ENCODE assay signal across 8 mouse cellular contexts in genomic region chr9:111272356-111272755, GRCm38 (mm10). TPM values are rescaled to one million over a fixed set of nuclear protein-coding genes. Genes with fewer than 3 reads are reported as not detected.
DNase-seq lines count a peak whose midpoint lies in the region; ATAC-seq and TF ChIP-seq lines count a peak whose summit lies in the region.

No protein-coding gene starts in this region.

- peaks cover 42% of the 10 kb centered on the region for H3K36me3 ChIP-seq in heart, embryonic 13.5 days
- H3K36me3 ChIP-seq in hindbrain, embryonic 14.5 days (replicated peaks; ENCODE audit: control insufficient read depth, insufficient read depth), result peaks cover 29% of the 10 kb centered on the region

- no peaks in the 10 kb centered on the region for H3K9me3 ChIP-seq in heart, embryonic 13.5 days
- H3K9me3 ChIP-seq in hindbrain, embryonic 14.5 days (ENCODE audit: control insufficient read depth, low read length), result no peaks in the 10 kb centered on the region

- H3K4me2 ChIP-seq in heart, embryonic 13.5 days, result peak overlapping the region; percentile 89
- peak overlapping the region; percentile 87 for H3K4me2 ChIP-seq in hindbrain, embryonic 14.5 days (replicated peaks)

- no peak for TF ChIP-seq POLR2A in cortical plate, adult 2 months (IDR thresholded peaks at IDR 0.05; ENCODE audit: extremely low read depth, insufficient read depth, low read length)

- peak overlapping the region; percentile 94 for H3K27ac ChIP-seq in heart, embryonic 13.5 days (replicated peaks)
- H3K27ac ChIP-seq in cortical plate, adult 2 months (ENCODE audit: insufficient read depth, low read length), result peak overlapping the region; percentile 72
- peak overlapping the region; percentile 96 for H3K27ac ChIP-seq in hindbrain, embryonic 14.5 days

- no peak for ATAC-seq in heart, embryonic 13.5 days (ENCODE audit: extremely low read depth, insufficient number of reproducible peaks, low FRiP score, low TSS enrichment)
- ATAC-seq in hindbrain, embryonic 14.5 days (ENCODE audit: low FRiP score), result no peak
- ATAC-seq in megakaryocyte-erythroid progenitor cell, adult 5-6 weeks (replicated peaks; ENCODE audit: low FRiP score, low TSS enrichment, poor library complexity, severe bottlenecking), result peak; percentile 1; the same call in 1 of the 2 replicates

- intact Hi-C loops in heart, postnatal 14 days (cut with DNase I), result loop anchor here (10.0 kb wide), 1 partner anchor 968 kb away; the partner anchor contains the start of gene Elp6
- intact Hi-C loops in left cerebral cortex, postnatal 25 days (cut with DNase I), result loop anchor here (10.0 kb wide), 1 partner anchor 278 kb away; the partner anchor contains the start of gene Rtp3

- no peaks in the 10 kb centered on the region for H3K27me3 ChIP-seq in heart, embryonic 13.5 days (replicated peaks)
- H3K27me3 ChIP-seq in hindbrain, embryonic 14.5 days (ENCODE audit: control insufficient read depth, insufficient read depth, low read length), result no peaks in the 10 kb centered on the region

- H3K9ac ChIP-seq in heart, embryonic 13.5 days, result peak overlapping the region; percentile 95
- H3K9ac ChIP-seq in hindbrain, embryonic 14.5 days, result peak overlapping the region; percentile 91

- no peak for TF ChIP-seq CTCF in cortical plate, adult 2 months (IDR thresholded peaks at IDR 0.05; ENCODE audit: extremely low read depth, insufficient read depth, low read length)

- no peak for DNase-seq in heart, postnatal 14 days
- DNase-seq in 416B (ENCODE audit: low read depth), result peak; percentile 53
- no peak for DNase-seq in hindbrain, embryonic 14.5 days (ENCODE audit: low spot score)
- no peak for DNase-seq in spleen, postnatal 36 days (ENCODE audit: low spot score in 2 of 2)
- DNase-seq in left cerebral cortex, postnatal 25 days (ENCODE audit: low spot score in 2 of 2), result no peak

- WGBS in heart, embryonic 13.5 days, result 6% methylated on average over 19 of the region's 19 CpGs
- WGBS in hindbrain, embryonic 14.5 days, result 6% methylated on average over 19 of the region's 19 CpGs

- peaks cover 51% of the 10 kb centered on the region for H3K4me1 ChIP-seq in heart, embryonic 13.5 days
- H3K4me1 ChIP-seq in cortical plate, adult 2 months (ENCODE audit: control insufficient read depth, insufficient read depth, low read length), result peaks cover 6% of the 10 kb centered on the region
- H3K4me1 ChIP-seq in hindbrain, embryonic 14.5 days (replicated peaks; ENCODE audit: control insufficient read depth, insufficient read depth, low read length), result peaks cover 51% of the 10 kb centered on the region

- peak overlapping the region; percentile 82 for H3K4me3 ChIP-seq in heart, embryonic 13.5 days
- H3K4me3 ChIP-seq in cortical plate, adult 2 months (ENCODE audit: insufficient read depth, low read length), result peak overlapping the region; percentile 76
- peak overlapping the region; percentile 83 for H3K4me3 ChIP-seq in hindbrain, embryonic 14.5 days (replicated peaks; ENCODE audit: low read length)

RNA-seq across cellular contexts. Expression of gene Epm2aip1, which starts 0.6 kb away (rescaled TPM):
- 17.3 and 17.6 TPM in 2 replicates for polyA plus RNA-seq in heart, embryonic 13.5 days (2015; fragmentation: Nextera tagmentation; extraction: Ambion mirVana)
- total RNA-seq in heart, postnatal 14 days (2021), result 10 to 100 TPM; 27.6 to 28.1 TPM
- polyA plus RNA-seq in cortical plate, adult 2 months (2012; rRNA removed), result 41.1 and 42.6 TPM in 2 replicates
- polyA plus RNA-seq in hindbrain, embryonic 14.5 days (2014; fragmentation: Nextera tagmentation; extraction: Ambion mirVana), result 81.3 and 98.0 TPM in 2 replicates
- total RNA-seq in megakaryocyte-erythroid progenitor cell, adult 5-6 weeks (2014; fragmentation: Nextera tagmentation), result 15.9 and 16.7 TPM in 2 replicates
- 11.2 and 18.6 TPM in 2 replicates for total RNA-seq in megakaryocyte-erythroid progenitor cell, adult 5-6 weeks (2017)
- total RNA-seq in left cerebral cortex, postnatal 25 days (2021), result 10 to 100 TPM; 80.4 to 81.6 TPM

RNA-seq across cellular contexts. Expression of gene Mlh1, which starts 0.8 kb away (rescaled TPM):
- 33.3 and 35.2 TPM in 2 replicates for polyA plus RNA-seq in heart, embryonic 13.5 days (2015; fragmentation: Nextera tagmentation; extraction: Ambion mirVana)
- 10 to 100 TPM; 10.2 to 11.3 TPM for total RNA-seq in heart, postnatal 14 days (2021)
- polyA plus RNA-seq in cortical plate, adult 2 months (2012; rRNA removed), result 28.4 and 37.9 TPM in 2 replicates
- polyA plus RNA-seq in hindbrain, embryonic 14.5 days (2014; fragmentation: Nextera tagmentation; extraction: Ambion mirVana), result 27.0 and 27.4 TPM in 2 replicates
- total RNA-seq in megakaryocyte-erythroid progenitor cell, adult 5-6 weeks (2014; fragmentation: Nextera tagmentation), result 47.2 and 69.4 TPM in 2 replicates
- 41.0 and 68.5 TPM in 2 replicates for total RNA-seq in megakaryocyte-erythroid progenitor cell, adult 5-6 weeks (2017)
- 10 to 100 TPM; 15.2 to 15.6 TPM for total RNA-seq in left cerebral cortex, postnatal 25 days (2021)

RNA-seq across cellular contexts. Expression of gene Trank1, which starts 39.2 kb away (rescaled TPM):
- 0.06 and 0.24 TPM in 2 replicates for polyA plus RNA-seq in heart, embryonic 13.5 days (2015; fragmentation: Nextera tagmentation; extraction: Ambion mirVana)
- not detected for total RNA-seq in heart, postnatal 14 days (2021)
- polyA plus RNA-seq in cortical plate, adult 2 months (2012; rRNA removed), result 383 and 430 TPM in 2 replicates
- polyA plus RNA-seq in hindbrain, embryonic 14.5 days (2014; fragmentation: Nextera tagmentation; extraction: Ambion mirVana), result 12.6 and 15.6 TPM in 2 replicates
- total RNA-seq in megakaryocyte-erythroid progenitor cell, adult 5-6 weeks (2014; fragmentation: Nextera tagmentation), result not detected in 2 replicates
- not detected in 2 replicates for total RNA-seq in megakaryocyte-erythroid progenitor cell, adult 5-6 weeks (2017)
- 100 to 1,000 TPM; 245 to 294 TPM for total RNA-seq in left cerebral cortex, postnatal 25 days (2021)

Comparison
In these comparisons a context has a peak if more than half of its experiments do, and no peak if none do; other contexts are left out.
1. RNA of gene Trank1, which starts 39.2 kb away (total RNA-seq): 245 to 294 TPM in left cerebral cortex, postnatal 25 days; not detected in heart, postnatal 14 days and not detected in megakaryocyte-erythroid progenitor cell, adult 5-6 weeks; every median in the first group is over 100 times any median in the second.
2. Peak in every context shown above with its lines, with median percentiles within 50 percentile points of each other: H3K27ac ChIP-seq and H3K4me3 ChIP-seq.